Mouse (Mus musculus): ENCODE measurements at regions not wholly inside any gene's neighbourhood (a gene's known extent, or its start where the extent isn't known, plus 50 kb on each side); places are given as distances from the start of the nearest gene placed in this dataset.

DNA sequence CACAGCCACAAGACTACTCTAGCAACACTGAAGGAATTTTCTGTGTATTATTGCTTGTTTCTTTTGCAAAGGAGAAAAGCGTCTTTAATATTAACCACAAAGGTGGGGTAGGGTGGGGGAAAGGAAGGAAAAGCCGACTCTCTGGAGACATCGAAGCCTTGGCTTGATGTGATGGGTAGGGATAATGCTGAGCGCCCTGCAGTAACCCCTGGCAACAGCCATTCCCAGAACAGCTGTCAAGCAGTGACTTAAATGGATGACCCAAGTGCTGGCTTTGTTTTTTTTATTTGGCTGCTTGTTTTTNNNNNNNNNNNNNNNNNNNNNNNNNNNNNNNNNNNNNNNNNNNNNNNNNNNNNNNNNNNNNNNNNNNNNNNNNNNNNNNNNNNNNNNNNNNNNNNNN, 51.6 kb upstream of the Klf7 start:
- Histone ChIP-seq H3K4me3 (ENCODE audit: insufficient read depth, low read length) (no peak overlapping the region), H3K4me1 (ENCODE audit: control insufficient read depth, insufficient read depth, low read length) (0 out of 2 replicates have a peak, but pooled peaks cover 2% of the 10 kb centered on the region), H3K27ac (ENCODE audit: insufficient read depth, low read length) (no peak overlapping the region)
- TF ChIP-seq CTCF (IDR thresholded peaks at IDR 0.05; ENCODE audit: extremely low read depth, insufficient read depth, low read length): no peak
- no peak for TF ChIP-seq POLR2A (IDR thresholded peaks at IDR 0.05; ENCODE audit: extremely low read depth, insufficient read depth, low read length)

DNA sequence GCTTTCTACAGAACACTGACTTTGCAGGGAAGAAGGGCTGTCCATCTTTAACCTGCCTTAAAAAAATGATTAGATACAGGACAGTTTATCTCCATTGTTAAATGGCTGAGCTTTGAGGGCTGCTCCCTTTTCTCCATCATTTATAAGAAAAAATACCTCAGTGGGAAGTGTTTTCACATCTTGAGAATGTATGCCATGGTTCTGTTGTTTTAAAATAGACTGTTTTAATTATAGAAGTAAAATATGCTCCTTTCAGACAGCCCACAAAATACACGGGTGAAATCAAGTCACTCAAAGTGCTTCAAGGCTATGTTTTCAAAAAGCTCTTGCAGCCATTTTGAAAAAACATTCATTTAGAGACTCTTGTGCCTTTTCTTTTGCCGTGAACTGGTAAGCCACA, 50.0 kb upstream of the Klf7 start:
- Histone ChIP-seq H3K4me1 (ENCODE audit: control insufficient read depth, insufficient read depth, low read length) (0 out of 2 replicates have a peak, but pooled peaks cover 2% of the 10 kb centered on the region), H3K27ac (ENCODE audit: insufficient read depth, low read length) (no peak overlapping the region), H3K4me3 (ENCODE audit: insufficient read depth, low read length) (no peak overlapping the region)
- TF ChIP-seq CTCF (IDR thresholded peaks at IDR 0.05; ENCODE audit: extremely low read depth, insufficient read depth, low read length) (no peak), POLR2A (IDR thresholded peaks at IDR 0.05; ENCODE audit: extremely low read depth, insufficient read depth, low read length) (no peak)
